Mouse (Mus musculus) brain, embryonic 18.5 days (tissue): ENCODE results near the gene Cyp19a1.
A peak's percentile ranks its signal among the peaks of the same experiment; 100 is the strongest.

Experiments used
- DNase-seq: peaks from one replicate; pipeline ENCODE4 v3.0.0-alpha.2; 2012; ENCODE audit warnings: low read depth, low spot score

Gene Cyp19a1

GRCm38 (mm10) chr9:54180216-54180615 lies 87.7 kb downstream of the Cyp19a1 start:
- no peak for DNase-seq

GRCm38 (mm10) chr9:54169489-54169888 lies 98.4 kb downstream of the Cyp19a1 start:
- DNase-seq = peak; percentile 32

- DNase-seq = no peak
These were observed 99.5 kb downstream of the Cyp19a1 start for GRCm38 (mm10) chr9:54168425-54168824.

- no peak for DNase-seq
These were observed 104.8 kb downstream of the Cyp19a1 start for GRCm38 (mm10) chr9:54163117-54163516.

- no peak for DNase-seq
These were observed 114.2 kb downstream of the Cyp19a1 start for GRCm38 (mm10) chr9:54153679-54154078.

- no peak for DNase-seq
These were observed 128.7 kb downstream of the Cyp19a1 start for GRCm38 (mm10) chr9:54139191-54139590.
